Mouse (Mus musculus) CH12.LX (cell line): ENCODE results near the gene Traf3ip2.

Experiments used
- CTCF ChIP-seq, 2 experiments: IDR thresholded peaks in 1 of 2; conservative IDR thresholded peaks in 1 of 2; 2 replicates each; pipeline ENCODE4 v1.5.1; 2011 to 2012; ENCODE audit warnings: low read depth in 2 of 2, low read length in 2 of 2, improper control_type of control experiment in 1 of 2, inconsistent platforms in 1 of 2, mild to moderate bottlenecking in 1 of 2, moderate library complexity in 1 of 2
- POLR2A ChIP-seq: IDR thresholded peaks from 2 replicates; pipeline ENCODE4 v1.6.1; 2011; ENCODE audit warnings: low read depth, mild to moderate bottlenecking, improper control_type of control experiment, low read length
- POLR2AphosphoS2 ChIP-seq: IDR thresholded peaks from 2 replicates; pipeline ENCODE4 v1.6.1; 2011; ENCODE audit warnings: low read depth, low read length, improper control_type of control experiment

DNA sequence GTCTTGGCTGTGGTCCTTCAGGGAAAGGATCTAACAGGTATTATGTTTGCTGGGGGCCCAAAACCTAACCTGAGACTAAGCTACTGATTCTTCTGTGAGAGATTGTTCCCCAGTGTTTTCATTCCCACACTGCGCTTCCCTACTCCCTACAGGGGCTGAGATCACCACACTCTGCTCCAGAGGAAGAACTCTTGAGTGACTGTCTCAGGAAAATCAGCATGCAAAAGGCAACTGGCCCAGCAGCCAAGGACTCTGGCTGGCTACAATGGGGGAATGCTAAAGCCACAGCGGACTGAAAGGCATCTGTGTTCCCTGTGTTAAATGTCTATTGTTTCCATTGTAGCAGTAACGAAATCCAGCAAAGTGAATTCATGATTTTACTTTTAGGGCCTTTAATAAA lies 62.0 kb downstream of the Traf3ip2 start:
- TF ChIP-seq CTCF (conservative IDR thresholded peaks at IDR 0.05 in 1 of 2, IDR thresholded peaks at IDR 0.05 in 1 of 2; ENCODE audit: low read depth in 2 of 2, low read length in 2 of 2) (no peak), POLR2AphosphoS2 (no peak), POLR2A (no peak)
